Mouse (Mus musculus): ENCODE results near the gene Nr4a1.
A peak's percentile ranks its signal among the peaks of the same experiment; 100 is the strongest.

Gene Nr4a1

DNA sequence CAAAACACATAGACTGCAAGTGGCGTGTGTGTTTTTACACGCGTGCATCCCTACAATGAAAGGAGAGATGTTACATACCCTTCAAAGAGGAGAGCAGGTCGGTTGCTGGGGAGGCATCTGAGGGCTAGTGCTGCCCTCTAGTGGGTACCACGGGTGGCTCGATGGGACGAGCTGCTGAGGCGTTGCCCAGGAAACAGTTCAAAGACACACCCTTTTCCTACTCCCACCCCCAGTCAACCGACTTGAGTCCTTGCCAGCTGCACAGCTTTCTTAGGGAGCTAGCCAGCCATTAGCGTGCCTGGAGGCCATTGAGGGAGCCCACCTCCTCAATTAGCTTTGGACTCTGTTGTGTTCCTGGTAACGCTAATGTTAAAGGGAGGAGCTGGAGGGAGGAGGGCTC is 61.8 kb downstream of the Nr4a1 start:
- DNase-seq (ENCODE audit: low spot score in 2 of 2): peak; percentile 74 to 84

DNA sequence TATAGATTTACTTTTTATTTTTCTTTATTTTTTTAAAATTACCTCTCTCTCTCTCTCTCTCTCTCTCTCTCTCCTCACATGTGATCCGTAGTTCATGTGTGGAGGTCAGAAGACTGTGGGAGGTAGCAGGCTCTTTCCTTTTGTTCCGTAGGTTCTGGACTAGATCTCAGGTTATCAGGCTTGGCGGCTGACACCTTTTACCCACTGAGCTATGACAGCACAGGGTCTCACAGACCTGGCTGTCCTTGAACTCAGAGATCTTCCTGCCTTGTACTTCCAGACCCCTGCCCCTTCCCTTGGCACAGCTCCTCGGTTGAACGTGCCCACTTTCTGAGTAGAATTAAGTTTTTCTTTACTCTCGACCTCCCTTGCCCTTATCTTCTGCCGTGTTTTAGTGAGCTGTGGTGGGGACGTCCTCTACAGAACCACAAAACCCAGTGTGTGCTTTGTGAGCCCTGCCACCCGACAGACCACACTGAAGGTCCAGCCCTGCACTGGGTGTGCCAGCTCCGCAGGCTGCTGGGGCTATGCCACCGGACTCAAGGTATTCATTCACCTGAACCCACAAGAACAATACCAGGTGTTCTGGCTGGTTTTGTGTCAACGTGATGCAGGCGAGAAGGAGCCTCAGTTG is 62.3 kb downstream of the Nr4a1 start:
- no peak for DNase-seq (ENCODE audit: low spot score in 2 of 2)

DNA sequence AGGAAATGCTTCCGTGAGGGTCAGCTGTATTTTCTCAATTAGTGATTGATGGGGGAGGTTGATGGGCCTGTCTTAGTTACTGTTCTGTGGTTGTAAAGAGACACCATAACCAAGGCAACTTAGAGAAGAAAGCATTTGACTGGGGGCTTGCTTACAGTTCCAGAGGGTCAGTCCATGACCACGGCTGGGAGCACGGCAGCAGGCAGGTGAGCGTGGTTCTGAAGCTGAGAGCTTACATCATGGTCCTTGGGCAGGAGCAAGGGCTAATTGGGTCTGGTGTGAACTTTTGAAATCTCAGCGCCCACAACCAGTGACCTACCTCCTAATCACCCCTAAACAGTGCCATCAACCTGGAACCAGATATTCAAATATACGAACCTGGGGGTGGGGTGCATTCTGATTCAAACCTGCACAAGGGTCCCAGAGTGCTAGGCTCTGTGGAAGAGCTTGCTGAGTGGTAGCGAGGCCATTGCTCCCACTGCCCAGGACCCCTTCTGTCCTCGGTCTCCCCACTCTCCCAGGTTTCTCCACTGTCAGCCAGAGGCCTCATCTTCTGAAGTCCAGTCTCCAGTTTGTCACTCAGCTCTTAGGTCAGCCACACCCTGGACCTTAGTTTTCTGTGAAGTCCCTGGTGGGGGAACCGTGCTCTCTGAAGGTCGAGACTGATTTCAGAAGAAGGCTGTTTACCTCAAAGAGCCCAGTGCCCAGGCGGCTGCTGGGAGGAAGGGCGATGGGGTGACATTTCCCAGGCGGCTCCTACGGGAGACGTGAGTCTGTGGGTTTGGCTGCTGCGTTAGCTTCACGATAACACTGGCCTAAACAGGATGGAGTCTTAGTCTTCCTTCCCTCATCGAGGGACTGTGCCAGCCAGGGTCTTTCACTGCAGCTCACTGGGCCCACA is 63.1 kb downstream of the Nr4a1 start:
- DNase-seq (ENCODE audit: low spot score in 2 of 2): no peak

DNA sequence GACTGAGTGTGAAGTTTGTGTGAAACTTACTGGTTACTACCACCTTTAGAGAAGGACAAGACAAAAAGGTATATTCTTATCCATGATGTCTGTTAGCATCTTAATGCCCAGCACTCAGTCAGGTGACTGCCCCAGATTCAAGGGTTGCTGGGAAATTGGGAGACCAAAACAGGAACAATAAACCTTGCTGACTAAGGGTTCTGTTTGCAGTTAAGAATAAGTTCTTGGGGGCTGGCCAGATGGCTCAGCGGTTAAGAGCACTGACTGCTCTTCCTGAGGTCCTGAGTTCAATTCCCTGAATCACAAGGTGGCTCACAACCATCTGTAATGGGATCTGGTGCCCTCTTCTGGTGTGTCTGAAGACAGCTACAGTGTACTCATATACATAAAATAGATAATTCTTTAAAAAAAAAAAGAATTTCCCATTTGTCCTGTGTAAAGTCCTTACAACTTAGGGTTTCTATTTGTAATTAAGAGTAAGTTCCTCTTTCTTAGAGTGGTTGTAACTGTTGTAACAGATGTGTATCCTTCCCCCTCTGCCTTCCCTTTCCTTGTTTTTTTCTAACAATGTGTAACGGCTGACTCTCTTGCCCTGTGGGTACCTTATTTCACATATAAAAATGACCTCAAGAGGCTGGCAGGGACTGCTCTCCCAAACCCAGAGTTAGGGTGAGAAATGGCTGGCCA is 63.9 kb downstream of the Nr4a1 start:
- no peak for DNase-seq (ENCODE audit: low spot score in 2 of 2)

DNA sequence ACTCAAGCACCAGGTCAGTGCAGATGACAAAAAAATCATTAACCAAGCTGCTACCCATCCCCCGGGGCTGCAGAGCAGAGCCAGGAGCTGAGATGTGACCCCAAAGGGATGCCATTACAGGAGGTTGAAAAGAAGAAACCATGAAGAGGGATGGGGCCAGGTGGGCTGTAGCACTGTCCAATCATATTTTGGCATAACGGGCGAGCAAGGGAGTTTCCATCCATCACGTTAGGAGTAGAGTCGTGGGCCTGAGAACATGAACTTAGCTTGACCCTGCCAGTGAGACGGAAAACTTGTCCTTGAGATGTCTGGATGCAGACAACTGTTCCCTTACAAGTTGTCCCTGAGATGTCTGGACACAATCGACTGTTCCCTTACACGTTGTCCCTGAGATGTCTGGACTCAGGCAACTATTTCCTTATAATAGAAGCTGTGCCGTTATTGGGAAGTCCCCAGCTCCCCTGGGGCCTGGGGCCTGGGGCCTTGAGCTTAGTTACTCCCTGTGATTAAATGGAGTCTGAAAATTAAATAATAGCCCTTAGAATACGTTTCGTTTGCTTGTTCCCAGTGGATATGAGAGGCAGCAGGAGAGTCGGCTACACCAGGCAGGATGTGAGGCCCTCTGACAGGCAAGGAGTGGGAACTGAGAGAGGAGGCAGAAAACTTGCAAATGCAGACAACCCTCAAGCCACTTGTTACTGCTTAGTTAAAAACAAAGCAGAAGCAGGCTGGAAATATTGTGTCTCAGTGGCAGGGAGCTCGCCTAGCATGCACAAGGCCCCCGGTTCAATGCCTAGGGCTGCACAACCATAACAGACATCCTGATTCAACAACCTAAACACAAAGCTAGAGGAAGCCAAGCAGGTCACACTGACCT is 65.1 kb downstream of the Nr4a1 start:
- no peak for DNase-seq (ENCODE audit: low spot score in 2 of 2)

DNA sequence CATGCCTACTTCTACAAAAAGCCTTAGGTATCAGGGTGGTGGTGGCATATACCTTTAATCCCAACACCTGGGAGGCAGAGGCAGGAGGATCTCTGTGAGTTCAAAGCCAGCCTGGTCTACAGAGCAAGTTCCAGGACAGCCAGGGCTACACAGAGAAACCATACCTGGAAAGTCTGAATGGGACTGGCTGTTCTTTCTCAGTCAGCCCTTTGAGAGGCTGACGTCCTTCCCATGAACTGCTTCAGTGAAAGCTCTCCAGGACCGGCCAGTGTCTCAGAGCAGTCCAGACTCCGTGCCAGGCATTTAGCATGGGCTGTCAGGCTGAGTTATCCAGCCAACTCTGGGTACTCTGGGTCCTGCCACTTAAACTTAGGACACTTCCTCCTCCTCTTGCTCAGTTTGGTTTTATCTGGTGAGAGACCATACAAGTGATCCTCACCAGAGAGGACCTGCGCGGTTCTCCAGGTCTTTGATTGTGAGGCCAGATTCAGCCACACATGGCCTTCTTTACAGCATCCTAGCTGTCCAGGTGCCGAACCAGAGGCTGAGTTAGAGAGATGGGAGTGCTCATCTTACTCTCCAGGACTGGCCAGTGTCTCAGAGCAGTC is 66.0 kb downstream of the Nr4a1 start:
- no peak for DNase-seq (ENCODE audit: low spot score in 2 of 2)

DNA sequence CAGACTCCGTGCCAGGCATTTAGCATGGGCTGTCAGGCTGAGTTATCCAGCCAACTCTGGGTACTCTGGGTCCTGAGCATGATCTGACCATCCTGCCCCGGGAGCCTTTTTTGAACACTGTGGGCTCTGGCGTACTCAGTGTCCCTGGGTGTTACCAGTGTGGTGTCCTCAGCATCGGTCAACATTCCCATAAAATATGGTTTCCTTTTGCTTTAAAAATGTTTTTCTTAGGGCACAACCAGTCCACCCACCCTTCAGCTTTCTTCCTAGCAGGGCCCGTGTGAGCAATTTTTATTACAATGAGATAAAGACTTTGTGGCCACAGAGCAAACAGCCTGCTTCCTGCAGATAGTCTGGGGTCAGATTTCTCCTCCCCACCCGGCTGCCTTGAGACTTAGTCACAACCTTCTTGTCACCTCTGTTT is 66.6 kb downstream of the Nr4a1 start:
- peak in 1 of 2 experiments; percentile 69 for DNase-seq (ENCODE audit: low spot score in 2 of 2)

DNA sequence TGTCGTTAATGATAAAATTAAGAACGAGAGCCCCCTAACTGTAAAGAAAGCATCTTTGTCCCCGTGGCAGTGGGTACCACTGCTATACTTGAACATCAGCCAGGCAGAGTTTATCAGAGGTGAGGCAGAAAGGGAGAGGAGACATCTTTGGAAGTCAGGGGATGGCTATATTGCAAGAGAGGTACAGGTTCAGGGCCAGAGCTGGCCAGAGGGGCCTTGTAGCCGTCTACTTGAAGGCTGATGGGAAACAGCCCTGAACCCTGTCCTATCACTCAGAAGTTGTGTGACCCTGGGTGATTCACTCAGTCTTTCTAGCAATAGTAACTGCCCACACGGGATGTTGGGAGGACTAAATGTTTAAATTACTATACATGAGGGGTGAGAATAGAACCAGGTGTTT is 67.1 kb downstream of the Nr4a1 start:
- DNase-seq (ENCODE audit: low spot score in 2 of 2): no peak

DNA sequence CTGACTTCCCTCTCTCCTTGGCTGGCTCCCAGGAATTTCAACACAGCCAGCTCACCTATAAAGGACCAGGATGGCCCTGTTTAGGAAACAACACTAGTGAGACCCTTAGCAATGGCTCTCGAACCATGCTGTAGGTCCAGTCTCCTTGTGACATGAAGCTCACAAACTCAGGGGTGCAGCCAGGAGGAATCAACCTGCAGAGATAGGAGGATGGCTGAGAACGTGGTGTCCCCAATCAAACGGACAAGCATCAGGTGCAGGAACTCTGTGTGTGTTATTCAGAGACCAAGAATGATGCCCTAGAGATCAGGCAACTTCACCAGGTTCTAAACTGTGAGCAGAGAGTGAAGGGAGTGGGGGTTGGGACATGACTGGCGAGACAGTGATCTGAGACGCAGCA is 68.0 kb downstream of the Nr4a1 start:
- DNase-seq (ENCODE audit: low spot score in 2 of 2): no peak

DNA sequence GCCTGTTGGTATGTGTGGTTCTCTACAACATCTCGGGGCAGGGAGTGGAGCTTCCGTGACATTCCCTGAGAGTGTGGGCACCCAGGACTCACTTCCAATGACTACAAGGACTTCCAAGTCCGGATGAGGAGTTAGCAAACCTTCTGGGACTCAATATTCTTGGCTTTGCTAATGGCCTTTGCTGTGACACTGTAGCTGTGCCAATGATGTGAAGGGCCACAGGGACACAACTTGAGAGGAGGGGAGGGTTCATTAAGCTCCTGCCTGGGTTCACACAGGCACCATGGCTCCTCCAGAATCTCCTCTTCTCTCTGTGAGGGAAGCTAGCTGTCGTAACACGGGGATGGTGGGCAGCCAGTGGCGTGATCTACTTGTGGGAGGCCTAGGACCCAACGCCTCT is 68.6 kb downstream of the Nr4a1 start:
- no peak for DNase-seq (ENCODE audit: low spot score in 2 of 2)

DNA sequence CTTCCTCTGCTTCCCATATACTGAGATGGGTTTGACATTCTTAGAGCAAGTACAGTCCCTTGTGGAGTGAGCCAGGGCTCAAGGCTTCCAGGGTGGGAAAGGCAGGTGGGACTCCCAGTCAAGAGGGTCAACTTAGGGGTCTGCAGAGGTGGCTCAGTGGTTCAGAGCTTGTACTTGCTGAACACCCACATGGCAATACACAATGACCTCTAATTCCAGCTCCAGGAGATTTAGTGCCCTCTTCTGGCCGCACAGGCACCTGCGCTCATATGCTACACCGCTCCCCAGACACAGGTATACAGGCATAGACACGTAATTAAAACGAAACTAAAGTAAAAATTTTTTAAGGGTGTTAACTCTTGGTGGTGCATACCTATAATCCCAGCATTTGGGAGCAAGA is 69.4 kb downstream of the Nr4a1 start:
- no peak for DNase-seq (ENCODE audit: low spot score in 2 of 2)
